Mouse (Mus musculus): ENCODE measurements around the gene Unc13b.

DNA sequence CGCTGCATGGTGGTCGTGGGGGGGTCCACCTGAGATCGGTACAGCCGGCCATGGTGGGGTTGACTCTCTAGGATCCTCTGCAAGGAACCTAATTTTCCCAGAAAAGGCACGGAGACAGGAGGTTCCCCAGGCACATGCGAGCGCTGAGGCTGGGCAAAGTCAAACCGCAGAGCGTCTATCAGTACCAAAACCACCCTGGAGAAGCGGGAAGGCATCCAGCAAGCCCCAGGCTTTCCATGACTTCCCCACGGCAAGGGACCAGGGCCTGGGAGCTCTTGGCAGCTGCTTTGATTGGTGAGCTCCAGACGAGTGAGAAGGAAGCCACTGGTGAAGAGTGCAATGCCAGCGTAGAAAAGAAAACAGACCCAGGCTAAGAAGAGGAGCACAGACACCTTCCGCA, 34.1 kb upstream of the Unc13b start:
- TF ChIP-seq CTCF (IDR thresholded peaks at IDR 0.05; ENCODE audit: extremely low read depth, insufficient read depth, insufficient read length, insufficient replicate concordance) (no peak), POLR2A (IDR thresholded peaks at IDR 0.05; ENCODE audit: low read depth, low read length) (no peak)

Measured in spleen, adult 2 months (tissue).